Mouse (Mus musculus): ENCODE data around the gene Lce1h.

Lce1h gene

DNA sequence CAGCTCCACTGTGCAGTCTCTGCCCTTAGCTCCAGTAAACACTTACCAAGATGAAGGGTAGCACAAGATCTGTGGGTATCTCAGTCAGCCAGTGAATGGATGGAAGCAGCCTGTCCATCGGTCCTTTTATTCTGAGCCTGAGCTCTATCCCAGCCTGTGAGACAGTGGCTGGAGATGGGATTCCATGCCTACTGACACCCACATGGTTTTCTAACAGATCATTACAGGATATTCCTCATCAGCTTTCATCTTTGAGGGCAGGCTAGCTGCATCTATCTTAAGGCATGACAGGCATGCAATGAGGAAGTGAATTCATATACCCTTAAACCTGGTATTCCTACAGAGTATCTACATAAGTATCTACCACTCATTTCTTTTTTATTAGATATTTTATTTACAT is at the start of gene Lce1h:
Lce1h (minus strand) TSS at position 101 of the 400 bp plus-strand sequence.
- DNase-seq (ENCODE audit: low spot score): no peak

DNA sequence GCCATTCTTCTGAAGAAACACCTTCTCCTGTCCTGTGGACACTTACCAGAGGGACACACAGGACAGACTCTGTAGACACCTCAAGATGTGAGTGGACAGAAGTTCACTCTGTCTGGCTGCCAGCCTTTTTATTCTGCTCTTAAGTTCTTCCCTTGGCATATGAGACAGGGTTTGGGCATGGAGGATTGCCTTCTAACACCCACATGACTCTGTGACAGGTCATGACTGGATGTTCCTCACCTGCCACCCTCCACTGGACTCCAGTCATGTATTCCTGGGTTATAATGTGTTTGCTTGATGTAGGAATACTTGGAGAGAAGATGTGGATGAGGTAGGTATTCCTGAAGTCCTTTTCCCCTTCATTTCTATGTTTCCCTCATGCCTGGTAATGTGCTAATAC is 42.9 kb upstream of the Lce1h start, which contains the start of gene Lce1k:
Lce1k (minus strand) TSS at position 101 of the 400 bp plus-strand sequence.
- DNase-seq (ENCODE audit: low spot score): no peak

DNA sequence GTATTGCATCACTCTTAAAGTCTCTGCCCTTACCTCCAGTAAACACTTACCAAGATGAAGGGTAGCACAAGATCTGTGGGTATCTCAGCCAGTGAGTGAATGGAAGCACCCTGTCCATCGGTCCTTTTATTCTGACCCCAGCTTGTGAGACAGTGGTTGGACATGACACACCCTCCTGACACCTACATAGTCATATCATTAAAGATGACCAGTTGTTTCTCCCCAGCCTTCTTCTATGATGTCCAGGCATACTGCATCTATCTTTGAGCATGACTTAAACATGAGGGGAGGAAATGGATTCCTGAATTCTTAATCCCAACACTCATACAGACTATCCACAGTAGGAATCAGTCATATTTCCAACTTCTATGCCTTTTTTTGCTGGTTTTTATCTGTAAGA is 25.5 kb upstream of the Lce1h start, which contains the start of gene Lce1j:
Lce1j (minus strand) TSS at position 101 of the 400 bp plus-strand sequence.
- no peak for DNase-seq (ENCODE audit: low spot score)

DNA sequence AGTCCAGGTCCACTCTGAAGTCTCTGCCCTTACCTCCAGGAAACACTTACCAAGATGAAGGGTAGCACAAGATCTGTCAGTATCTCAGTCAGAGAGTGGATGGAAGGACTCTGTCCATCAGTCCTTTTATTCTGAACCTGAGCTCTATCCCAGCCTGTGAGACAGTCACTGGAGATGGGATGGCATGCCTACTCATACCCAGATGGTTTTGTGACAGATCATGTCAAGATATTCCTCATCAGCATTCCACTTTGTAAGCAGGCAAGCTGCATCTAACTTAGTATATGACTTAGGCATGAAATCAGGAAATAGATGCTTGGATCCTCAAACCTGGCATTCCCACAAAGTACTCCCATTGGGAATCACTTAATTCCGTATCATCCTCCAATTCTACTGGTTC is 13.9 kb upstream of the Lce1h start, which contains the start of gene Lce1i:
Lce1i (minus strand) TSS at position 101 of the 400 bp plus-strand sequence.
- no peak for DNase-seq (ENCODE audit: low spot score)

DNA sequence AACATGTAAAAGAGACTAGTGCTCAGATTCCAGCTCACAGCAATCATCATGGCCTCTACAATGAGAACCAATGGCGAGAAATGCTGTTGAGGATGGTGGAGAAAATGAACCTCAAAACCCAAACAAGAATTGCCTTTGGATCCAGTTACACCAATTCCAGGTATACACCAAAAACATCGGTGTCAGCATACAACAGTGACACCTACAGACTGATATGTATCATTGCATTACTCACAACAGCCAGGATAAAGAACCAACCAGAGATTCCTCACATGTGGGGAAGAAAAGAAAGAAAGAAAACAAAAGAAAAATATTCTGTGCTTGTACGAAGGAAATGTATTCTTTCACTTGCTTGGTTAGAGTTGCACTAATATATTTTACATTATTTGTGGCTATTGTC is 6.7 kb upstream of the Lce1h start:
- no peak for DNase-seq (ENCODE audit: low spot score)

DNA sequence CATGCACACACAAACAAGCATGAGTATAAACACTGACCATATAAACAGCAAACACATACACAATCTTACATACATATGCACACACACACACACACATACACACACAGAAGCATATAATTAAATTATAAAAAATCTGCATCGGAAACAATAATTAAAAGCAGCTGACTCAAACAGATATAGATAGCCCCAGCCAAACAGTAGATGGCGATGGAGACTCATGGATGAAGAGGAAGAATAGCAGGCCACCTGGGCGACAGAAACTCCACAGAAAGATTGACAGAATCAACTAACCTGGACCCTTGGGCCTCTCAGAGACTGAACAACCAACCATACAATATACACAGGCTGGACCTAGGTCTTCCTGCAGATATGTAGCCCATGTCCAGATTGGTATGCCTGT is 11.7 kb downstream of the Lce1h start:
- no peak for DNase-seq (ENCODE audit: low spot score)

DNA sequence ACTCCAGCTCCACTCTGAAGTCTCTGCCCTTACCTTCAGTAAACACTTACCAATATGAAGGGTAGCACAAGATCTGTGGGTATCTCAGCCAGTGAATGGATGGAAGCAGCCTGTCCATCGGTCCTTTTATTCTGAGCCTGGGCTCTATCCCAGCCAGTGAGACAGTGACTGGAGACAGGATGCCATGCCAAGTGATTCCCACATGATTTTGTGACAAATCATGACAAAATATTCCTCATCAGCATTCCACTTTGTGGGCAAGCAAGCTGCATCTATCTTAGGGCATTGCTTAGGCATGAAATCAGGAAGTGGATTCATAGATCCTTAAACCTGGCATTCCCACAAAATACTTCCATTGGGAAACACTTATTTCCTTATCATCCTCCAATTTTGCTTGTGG is 12.6 kb downstream of the Lce1h start, which contains the start of gene Lce1g:
Lce1g (minus strand) TSS at position 101 of the 400 bp plus-strand sequence.
- no peak for DNase-seq (ENCODE audit: low spot score)

DNA sequence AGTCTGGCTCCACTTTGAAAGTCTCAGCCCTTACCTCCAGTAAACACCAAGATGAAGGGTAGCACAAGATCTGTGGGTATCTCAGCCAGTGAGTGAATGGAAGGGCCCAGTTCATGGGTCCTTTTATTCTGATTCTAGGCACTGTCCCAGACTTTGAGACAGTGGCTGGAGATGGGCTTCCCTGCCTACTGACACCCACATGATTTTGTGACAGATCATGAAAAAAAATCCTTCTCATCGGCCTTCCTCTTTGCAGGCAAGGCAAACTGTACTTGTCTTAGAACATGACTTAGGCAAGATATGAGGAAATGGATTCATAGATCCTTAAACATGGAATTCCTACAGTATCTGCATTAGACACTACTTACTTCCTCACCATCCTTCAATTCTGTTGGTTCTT is 25.9 kb downstream of the Lce1h start, which contains the start of gene Gm38119:
Gm38119 (minus strand) TSS at position 101 of the 400 bp plus-strand sequence.
- DNase-seq (ENCODE audit: low spot score): no peak

DNA sequence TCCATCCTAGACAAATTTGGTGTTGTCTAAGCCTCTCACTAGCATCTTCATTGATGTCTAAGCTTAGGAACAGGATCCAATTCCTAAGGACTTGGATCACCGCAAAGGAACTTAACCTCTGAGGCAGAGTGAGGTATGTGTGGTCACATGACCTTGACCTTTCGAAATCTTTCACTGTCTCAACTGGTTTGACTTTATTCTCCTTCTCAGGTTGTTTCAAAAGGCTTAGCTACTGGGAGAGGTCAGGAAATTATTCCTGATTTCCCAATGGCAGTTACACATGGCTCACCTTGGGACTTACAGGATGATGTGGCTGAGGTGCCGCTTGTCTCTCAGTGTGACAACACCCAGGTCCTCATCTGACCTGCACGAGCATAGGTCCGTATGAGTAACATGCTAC is 42.2 kb downstream of the Lce1h start:
- DNase-seq (ENCODE audit: low spot score): no peak

DNA sequence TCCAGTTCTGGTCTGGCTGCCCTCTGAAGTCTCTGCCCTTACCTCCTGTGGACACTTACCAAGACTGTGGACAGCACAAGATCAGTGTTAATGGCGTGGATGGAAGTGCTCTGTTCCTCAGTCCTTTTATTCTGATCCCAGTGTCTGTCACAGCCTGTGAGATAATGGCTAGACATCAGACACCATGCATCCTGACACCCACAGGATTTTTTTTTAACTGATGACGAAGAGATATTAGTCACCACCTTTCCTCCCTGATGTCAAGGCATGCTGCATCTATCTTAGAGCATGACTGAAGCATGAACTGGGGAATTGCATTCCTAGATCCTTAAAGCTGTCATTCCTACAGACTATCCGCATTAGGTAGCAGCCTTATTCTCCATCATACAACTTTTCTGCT is 44.6 kb downstream of the Lce1h start, which contains the start of gene Lce1f:
Lce1f (minus strand) TSS at position 101 of the 400 bp plus-strand sequence.
- no peak for DNase-seq (ENCODE audit: low spot score)

DNA sequence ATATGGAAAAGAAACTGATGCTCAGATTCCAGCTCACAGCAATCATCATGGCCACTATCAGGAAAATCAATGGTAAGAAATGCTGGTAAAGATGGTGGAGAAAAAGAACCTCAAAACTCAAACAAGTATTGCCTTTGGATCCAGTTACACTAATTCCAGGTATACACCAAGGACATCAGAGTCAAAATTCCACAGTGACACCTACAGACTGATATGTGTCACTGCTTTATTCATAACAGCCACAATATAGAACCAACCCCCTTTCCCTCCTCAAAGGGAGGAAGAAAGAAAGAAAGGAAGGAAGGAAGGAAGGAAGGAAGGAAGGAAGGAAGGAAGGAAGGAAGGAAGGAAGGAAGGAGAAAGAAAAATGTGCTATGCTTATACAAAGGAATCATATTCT is 49.7 kb downstream of the Lce1h start:
- no peak for DNase-seq (ENCODE audit: low spot score)
